Mouse (Mus musculus): ENCODE measurements around the gene Plekhb1.
A peak's percentile ranks its signal among the peaks of the same experiment; 100 is the strongest.

The Plekhb1 gene

GRCm38 (mm10) chr7:100662231-100662630, at the start of gene Plekhb1:
Plekhb1 (minus strand) TSS chr7:100662414.
- DNase-seq (ENCODE audit: low spot score in 2 of 2) = no peak

- DNase-seq (ENCODE audit: low spot score in 2 of 2) = no peak
These were observed 44.8 kb upstream of the Plekhb1 start for GRCm38 (mm10) chr7:100706883-100707480.

GRCm38 (mm10) chr7:100706143-100706841, 44.1 kb upstream of the Plekhb1 start, which contains the start of gene Fam168a:
Fam168a (plus strand) TSS chr7:100706635.
- peak; percentile 88 to 93 for DNase-seq (ENCODE audit: low spot score in 2 of 2)

GRCm38 (mm10) chr7:100699771-100700770, 37.9 kb upstream of the Plekhb1 start:
- DNase-seq (ENCODE audit: low spot score in 2 of 2) = peak in 1 of 2 experiments; percentile 14

GRCm38 (mm10) chr7:100693199-100693598, 31.0 kb upstream of the Plekhb1 start:
- DNase-seq (ENCODE audit: low spot score in 2 of 2) = no peak

GRCm38 (mm10) chr7:100688471-100688870, 26.3 kb upstream of the Plekhb1 start:
- DNase-seq (ENCODE audit: low spot score in 2 of 2) = no peak

GRCm38 (mm10) chr7:100685061-100686030, 23.1 kb upstream of the Plekhb1 start:
- peak; percentile 53 to 56 for DNase-seq (ENCODE audit: low spot score in 2 of 2)

GRCm38 (mm10) chr7:100684538-100684937, 22.3 kb upstream of the Plekhb1 start:
- no peak for DNase-seq (ENCODE audit: low spot score in 2 of 2)

GRCm38 (mm10) chr7:100684081-100684480, 21.9 kb upstream of the Plekhb1 start:
- DNase-seq (ENCODE audit: low spot score in 2 of 2) = no peak

- DNase-seq (ENCODE audit: low spot score in 2 of 2) = no peak
These were observed 21.0 kb upstream of the Plekhb1 start for GRCm38 (mm10) chr7:100683241-100683640.

- no peak for DNase-seq (ENCODE audit: low spot score in 2 of 2)
These were observed 18.9 kb upstream of the Plekhb1 start for GRCm38 (mm10) chr7:100681132-100681531.

- DNase-seq (ENCODE audit: low spot score in 2 of 2) = no peak
These were observed 17.0 kb upstream of the Plekhb1 start for GRCm38 (mm10) chr7:100678948-100679880.

- peak in 1 of 2 experiments; percentile 20 for DNase-seq (ENCODE audit: low spot score in 2 of 2)
These were observed 15.8 kb upstream of the Plekhb1 start for GRCm38 (mm10) chr7:100678052-100678451.

- no peak for DNase-seq (ENCODE audit: low spot score in 2 of 2)
These were observed 12.7 kb upstream of the Plekhb1 start for GRCm38 (mm10) chr7:100674941-100675340.

- DNase-seq (ENCODE audit: low spot score in 2 of 2) = no peak
These were observed 11.2 kb upstream of the Plekhb1 start for GRCm38 (mm10) chr7:100673452-100673851.

GRCm38 (mm10) chr7:100670646-100671045, 8.4 kb upstream of the Plekhb1 start:
- no peak for DNase-seq (ENCODE audit: low spot score in 2 of 2)

- DNase-seq (ENCODE audit: low spot score in 2 of 2) = no peak
These were observed 1.6 kb upstream of the Plekhb1 start for GRCm38 (mm10) chr7:100663729-100664304.

GRCm38 (mm10) chr7:100663190-100663589, 976 bp upstream of the Plekhb1 start:
- peak; percentile 76 to 84 for DNase-seq (ENCODE audit: low spot score in 2 of 2)

GRCm38 (mm10) chr7:100661264-100661663, 950 bp downstream of the Plekhb1 start:
- no peak for DNase-seq (ENCODE audit: low spot score in 2 of 2)
